Mouse (Mus musculus) limb, embryonic 14.5 days (tissue): ENCODE measurements around the gene Ube3c. TPM values are rescaled to one million over a fixed set of nuclear protein-coding genes. Genes with fewer than 3 reads are reported as not detected.

Source experiments
- ATAC-seq: fragments of 200-750 bp; cut with Nextera tagmentation; 2 replicates; pipeline ENCODE4 v1.8.0; 2017; ENCODE audit warnings: low read depth, moderate number of reproducible peaks, moderate TSS enrichment; ENCODE audit not compliant: low FRiP score
- DNase-seq: peaks from one replicate; pipeline ENCODE4 v3.0.0-alpha.2; 2015; ENCODE audit warnings: low spot score
- H3K27ac ChIP-seq: fragments of 300-500 bp; sonication (generic); replicated peaks from 2 replicates; pipeline ENCODE4 v1.5.1; 2014; ENCODE audit warnings: low read depth, mild to moderate bottlenecking, low read length, moderate library complexity, mixed read lengths
- H3K27me3 ChIP-seq: fragments of 300-500 bp; sonication (generic); 2 replicates; pipeline ENCODE4 v1.6.1; 2014; ENCODE audit warnings: low read length, mixed read lengths; ENCODE audit not compliant: control insufficient read depth, insufficient read depth
- H3K36me3 ChIP-seq: fragments of 300-500 bp; sonication (generic); 2 replicates; pipeline ENCODE4 v1.6.1; 2014; ENCODE audit warnings: mild to moderate bottlenecking, low read length, moderate library complexity, mixed read lengths; ENCODE audit not compliant: control insufficient read depth, insufficient read depth
- H3K4me1 ChIP-seq: fragments of 300-500 bp; sonication (generic); 2 replicates; pipeline ENCODE4 v1.6.1; 2014; ENCODE audit warnings: antibody characterized with exemption, low read length, mixed read lengths; ENCODE audit not compliant: control insufficient read depth, insufficient read depth
- H3K4me2 ChIP-seq: fragments of 300-500 bp; sonication (generic); replicated peaks from 2 replicates; pipeline ENCODE4 v1.6.1; 2014; ENCODE audit warnings: low read depth, mild to moderate bottlenecking, low read length, moderate library complexity; ENCODE audit not compliant: severe bottlenecking
- H3K4me3 ChIP-seq: fragments of 300-500 bp; sonication (generic); replicated peaks from 2 replicates; pipeline ENCODE4 v1.5.1; 2014; ENCODE audit warnings: low read length
- H3K9ac ChIP-seq: fragments of 300-500 bp; sonication (generic); 2 replicates; pipeline ENCODE4 v1.6.1; 2014; ENCODE audit warnings: mild to moderate bottlenecking, low read depth, low read length, moderate library complexity; ENCODE audit not compliant: severe bottlenecking
- H3K9me3 ChIP-seq: fragments of 300-500 bp; sonication (generic); 2 replicates; pipeline ENCODE4 v1.6.1; 2016; ENCODE audit warnings: low read length; ENCODE audit not compliant: control insufficient read depth
- POLR2A ChIP-seq: fragments of 200-500 bp; IDR thresholded peaks from 2 replicates; pipeline ENCODE4 v1.8.0; 2012; ENCODE audit warnings: inconsistent platforms, mild to moderate bottlenecking, moderate library complexity, borderline replicate concordance; ENCODE audit not compliant: insufficient read depth, insufficient read length; ENCODE audit errors: extremely low read depth
- WGBS: fragments of 180-500 bp; shearing (Covaris S2); extraction: QIAGEN DNeasy Blood & Tissue Kit; methylation state at CpG from one replicate; pipeline ENCODE4 v1.1.7; 2014; 5-methylcytosine and 5-hydroxymethylcytosine counted together
- polyA plus RNA-seq, 2 experiments: library from polyadenylated mRNA; depleted of rRNA in 1 of 2; stranded (reverse) in 1 of 2; unstranded in 1 of 2; fragments of >200 nt; fragmentation: Nextera tagmentation in 1 of 2; extraction: Ambion mirVana in 1 of 2; gene quantifications; 2 replicates each; pipeline versions ENCODE4 v1.2.1 to v1.2.3; 2012 to 2014

Gene Ube3c
- polyA plus RNA-seq, 2 experiments, result 24.9 to 37.3 TPM

GRCm38 (mm10) chr5:29698493-29698892 is 129.5 kb downstream of the Ube3c start:
- H3K9ac ChIP-seq, result no peak overlapping the region
- no peak for DNase-seq
- H3K4me2 ChIP-seq, result no peak overlapping the region
- no peak overlapping the region for H3K4me3 ChIP-seq
- no peak overlapping the region for H3K27ac ChIP-seq
- no peaks in the 10 kb centered on the region for H3K36me3 ChIP-seq
- H3K27me3 ChIP-seq, result no peaks in the 10 kb centered on the region
- ATAC-seq, result no peak
- WGBS, result 77% methylated on average over 4 of the region's 4 CpGs
- no peaks in the 10 kb centered on the region for H3K4me1 ChIP-seq
- TF ChIP-seq POLR2A, result no peak
- no peaks in the 10 kb centered on the region for H3K9me3 ChIP-seq

- no peaks in the 10 kb centered on the region for H3K27me3 ChIP-seq
- H3K4me1 ChIP-seq, result no peaks in the 10 kb centered on the region
- H3K27ac ChIP-seq, result no peak overlapping the region
- WGBS, result 60% methylated on average over 2 of the region's 2 CpGs
- TF ChIP-seq POLR2A, result no peak
- H3K4me2 ChIP-seq, result no peak overlapping the region
- H3K9ac ChIP-seq, result no peak overlapping the region
- no peaks in the 10 kb centered on the region for H3K9me3 ChIP-seq
- ATAC-seq, result no peak
- no peak overlapping the region for H3K4me3 ChIP-seq
- no peak for DNase-seq
- no peaks in the 10 kb centered on the region for H3K36me3 ChIP-seq
These were observed 130.6 kb downstream of the Ube3c start for GRCm38 (mm10) chr5:29699520-29700202.

GRCm38 (mm10) chr5:29707241-29707640 is 138.2 kb downstream of the Ube3c start:
- Histone ChIP-seq H3K36me3 (no peaks in the 10 kb centered on the region), H3K9me3 (no peaks in the 10 kb centered on the region), H3K9ac (no peak overlapping the region), H3K27ac (no peak overlapping the region), H3K4me1 (no peaks in the 10 kb centered on the region; the same call in 1 of the 2 replicates), H3K4me3 (no peak overlapping the region), H3K27me3 (no peaks in the 10 kb centered on the region), H3K4me2 (no peak overlapping the region)
- DNase-seq, result no peak
- no peak for TF ChIP-seq POLR2A
- 84% methylated on average over 4 of the region's 4 CpGs for WGBS
- no peak for ATAC-seq

- peak; percentile 57 for DNase-seq
- H3K4me1 ChIP-seq, result no peaks in the 10 kb centered on the region; the same call in 1 of the 2 replicates
- 5% methylated on average over 5 of the region's 5 CpGs for WGBS
- no peaks in the 10 kb centered on the region for H3K9me3 ChIP-seq
- no peak overlapping the region for H3K4me3 ChIP-seq
- no peak overlapping the region for H3K27ac ChIP-seq
- H3K4me2 ChIP-seq, result no peak overlapping the region
- no peaks in the 10 kb centered on the region for H3K27me3 ChIP-seq
- H3K9ac ChIP-seq, result no peak overlapping the region
- TF ChIP-seq POLR2A, result no peak
- ATAC-seq, result peak; percentile 53
- H3K36me3 ChIP-seq, result no peaks in the 10 kb centered on the region
These were observed 139.2 kb downstream of the Ube3c start for GRCm38 (mm10) chr5:29708258-29708657.

- H3K27me3 ChIP-seq, result no peaks in the 10 kb centered on the region
- no peak overlapping the region for H3K9ac ChIP-seq
- TF ChIP-seq POLR2A, result no peak
- DNase-seq (no peak), ATAC-seq (no peak)
- H3K9me3 ChIP-seq, result no peaks in the 10 kb centered on the region
- no peak overlapping the region for H3K4me2 ChIP-seq
- H3K36me3 ChIP-seq, result no peaks in the 10 kb centered on the region
- no peak overlapping the region for H3K4me3 ChIP-seq
- H3K27ac ChIP-seq, result no peak overlapping the region
- H3K4me1 ChIP-seq, result no peaks in the 10 kb centered on the region; the same call in 1 of the 2 replicates
These were observed 142.6 kb downstream of the Ube3c start for GRCm38 (mm10) chr5:29711631-29712030.
